Mouse (Mus musculus) heart, adult 2 months (tissue): ENCODE measurements at regions not wholly inside any gene's neighbourhood (a gene's known extent, or its start where the extent isn't known, plus 50 kb on each side); places are given as distances from the start of the nearest gene placed in this dataset.

ENCODE experiments used
- CTCF ChIP-seq: fragments of 200-600 bp; IDR thresholded peaks from 2 replicates; pipeline ENCODE4 v1.8.1; 2022; ENCODE audit warnings: antibody characterized with exemption, mild to moderate bottlenecking, moderate library complexity
- EP300 ChIP-seq: fragments of 200-500 bp; IDR thresholded peaks from 2 replicates; pipeline ENCODE4 v1.6.1; 2011; ENCODE audit warnings: low read depth, low read length, control low read depth; ENCODE audit not compliant: insufficient read depth

DNA sequence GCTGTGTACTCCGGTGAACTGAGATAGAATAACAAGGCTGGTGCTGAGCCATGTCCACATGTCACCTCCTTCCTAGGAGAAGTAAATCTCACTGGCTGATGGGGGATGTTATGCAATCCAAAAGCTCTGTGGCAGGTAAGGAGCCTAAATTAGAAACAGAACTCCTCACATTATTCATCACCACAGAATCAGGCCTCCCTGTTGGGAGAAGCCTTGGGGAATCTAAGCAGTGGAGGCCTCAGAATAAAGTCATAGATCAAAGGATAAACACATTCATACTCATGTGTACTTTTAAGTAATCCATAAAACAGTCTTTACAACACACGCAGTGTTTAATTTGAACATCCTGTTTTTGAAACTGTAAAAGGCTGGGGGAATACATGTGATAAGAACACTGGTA lies 1318.7 kb downstream of the Slc22a22 start:
- TF ChIP-seq CTCF (no peak), EP300 (no peak)
